Mouse (Mus musculus): Measurements from ENCODE around the gene Tmem141. TPM values are rescaled to one million over a fixed set of nuclear protein-coding genes. Genes with fewer than 3 reads are reported as not detected.

Gene Tmem141
- total and polyA plus RNA-seq, 2 experiments: 28.5 to 40.9 TPM

- Histone ChIP-seq H3K36me3 (ENCODE audit: control insufficient read depth, insufficient read depth, low read length) (no peaks in the 10 kb centered on the region), H3K27ac (replicated peaks; ENCODE audit: insufficient read depth, low read depth, low read length) (no peak overlapping the region), H3K79me2 (ENCODE audit: control insufficient read depth, insufficient read depth, low read length) (no peaks in the 10 kb centered on the region), H3K27me3 (ENCODE audit: control insufficient read depth, insufficient read depth, low read length) (peaks cover 30% of the 10 kb centered on the region), H3K9ac (ENCODE audit: low read depth, low read length) (no peak overlapping the region), H3K4me1 (ENCODE audit: control insufficient read depth, insufficient read depth, low read length) (peaks cover 11% of the 10 kb centered on the region), H3K4me3 (ENCODE audit: insufficient read depth, low read depth, low read length) (peak overlapping the region; percentile 2; the same call in 1 of the 2 replicates)
- WGBS: 16% methylated on average over 92 of the region's 92 CpGs
- TF ChIP-seq CTCF (IDR thresholded peaks at IDR 0.05; ENCODE audit: low read depth, low read length) (no peak), POLR2A (IDR thresholded peaks at IDR 0.05; ENCODE audit: extremely low read depth, insufficient read depth, low read length) (no peak)
- no peak for DNase-seq (ENCODE audit: extremely low read depth, low read depth, low spot score)
These were observed 44.6 kb downstream of the Tmem141 start for GRCm38 (mm10) chr2:25576965-25577891.

DNA sequence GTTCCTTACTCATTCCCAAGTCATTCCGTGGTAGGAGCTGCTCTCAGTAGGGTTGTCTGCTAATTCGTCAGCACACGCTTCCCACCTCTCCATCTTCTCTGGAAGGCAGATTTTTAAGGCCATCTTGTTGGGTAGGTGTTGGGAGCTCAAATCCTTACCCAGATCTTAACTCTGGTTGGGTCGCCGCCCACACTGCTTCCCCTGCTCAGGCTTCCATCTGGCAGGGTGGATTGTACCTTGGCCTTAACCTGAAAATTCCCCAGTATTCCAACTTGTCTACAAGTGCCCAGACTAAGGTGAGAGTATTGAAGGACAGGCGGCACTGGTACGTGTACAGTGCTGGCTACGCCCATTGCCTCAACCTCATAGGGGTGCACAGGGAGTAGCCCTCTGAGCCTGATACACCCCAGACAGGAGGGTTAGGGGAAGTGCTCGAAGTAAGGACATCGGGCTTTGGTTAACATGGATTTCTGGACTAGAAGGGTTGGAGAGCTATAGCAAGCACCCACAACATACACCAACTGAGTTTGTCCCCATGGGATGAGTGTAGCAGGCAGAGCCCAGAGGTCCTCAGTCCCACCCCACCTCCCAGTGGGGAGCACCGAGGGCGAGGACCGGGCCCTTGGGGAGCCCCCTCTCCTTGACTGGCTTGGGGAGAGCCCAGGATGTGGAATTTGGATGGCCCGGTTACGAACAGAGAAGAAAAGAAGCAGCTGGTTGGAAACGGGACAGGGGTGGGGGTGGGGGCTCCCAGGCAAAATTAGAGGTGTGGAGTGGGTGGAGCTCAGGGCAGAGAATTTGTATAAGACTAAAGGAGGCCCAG is 45.6 kb downstream of the Tmem141 start:
- Histone ChIP-seq H3K27me3 (ENCODE audit: control insufficient read depth, insufficient read depth, low read length) (peaks cover 30% of the 10 kb centered on the region), H3K4me3 (ENCODE audit: insufficient read depth, low read depth, low read length) (no peak overlapping the region), H3K79me2 (ENCODE audit: control insufficient read depth, insufficient read depth, low read length) (no peaks in the 10 kb centered on the region), H3K27ac (replicated peaks; ENCODE audit: insufficient read depth, low read depth, low read length) (no peak overlapping the region), H3K4me1 (ENCODE audit: control insufficient read depth, insufficient read depth, low read length) (peaks cover 9% of the 10 kb centered on the region), H3K9ac (ENCODE audit: low read depth, low read length) (no peak overlapping the region), H3K36me3 (ENCODE audit: control insufficient read depth, insufficient read depth, low read length) (no peaks in the 10 kb centered on the region)
- 89% methylated on average over 16 of the region's 16 CpGs for WGBS
- no peak for TF ChIP-seq POLR2A (IDR thresholded peaks at IDR 0.05; ENCODE audit: extremely low read depth, insufficient read depth, low read length)
- no peak for TF ChIP-seq CTCF (IDR thresholded peaks at IDR 0.05; ENCODE audit: low read depth, low read length)
- DNase-seq (ENCODE audit: extremely low read depth, low read depth, low spot score): no peak

- no peak for DNase-seq (ENCODE audit: extremely low read depth, low read depth, low spot score)
- 13% methylated on average over 21 of the region's 21 CpGs for WGBS
- TF ChIP-seq POLR2A (IDR thresholded peaks at IDR 0.05; ENCODE audit: extremely low read depth, insufficient read depth, low read length) (no peak), CTCF (IDR thresholded peaks at IDR 0.05; ENCODE audit: low read depth, low read length) (no peak)
- no peaks in the 10 kb centered on the region for H3K36me3 ChIP-seq (ENCODE audit: control insufficient read depth, insufficient read depth, low read length)
- no peak overlapping the region for H3K27ac ChIP-seq (replicated peaks; ENCODE audit: insufficient read depth, low read depth, low read length)
- peak overlapping the region; percentile 54 for H3K4me3 ChIP-seq (ENCODE audit: insufficient read depth, low read depth, low read length)
- no peaks in the 10 kb centered on the region for H3K79me2 ChIP-seq (ENCODE audit: control insufficient read depth, insufficient read depth, low read length)
- H3K4me1 ChIP-seq (ENCODE audit: control insufficient read depth, insufficient read depth, low read length): peaks cover 8% of the 10 kb centered on the region
- peaks cover 30% of the 10 kb centered on the region for H3K27me3 ChIP-seq (ENCODE audit: control insufficient read depth, insufficient read depth, low read length)
- H3K9ac ChIP-seq (ENCODE audit: low read depth, low read length): peak overlapping the region; percentile 63
These were observed 46.3 kb downstream of the Tmem141 start for GRCm38 (mm10) chr2:25575432-25576027.

DNA sequence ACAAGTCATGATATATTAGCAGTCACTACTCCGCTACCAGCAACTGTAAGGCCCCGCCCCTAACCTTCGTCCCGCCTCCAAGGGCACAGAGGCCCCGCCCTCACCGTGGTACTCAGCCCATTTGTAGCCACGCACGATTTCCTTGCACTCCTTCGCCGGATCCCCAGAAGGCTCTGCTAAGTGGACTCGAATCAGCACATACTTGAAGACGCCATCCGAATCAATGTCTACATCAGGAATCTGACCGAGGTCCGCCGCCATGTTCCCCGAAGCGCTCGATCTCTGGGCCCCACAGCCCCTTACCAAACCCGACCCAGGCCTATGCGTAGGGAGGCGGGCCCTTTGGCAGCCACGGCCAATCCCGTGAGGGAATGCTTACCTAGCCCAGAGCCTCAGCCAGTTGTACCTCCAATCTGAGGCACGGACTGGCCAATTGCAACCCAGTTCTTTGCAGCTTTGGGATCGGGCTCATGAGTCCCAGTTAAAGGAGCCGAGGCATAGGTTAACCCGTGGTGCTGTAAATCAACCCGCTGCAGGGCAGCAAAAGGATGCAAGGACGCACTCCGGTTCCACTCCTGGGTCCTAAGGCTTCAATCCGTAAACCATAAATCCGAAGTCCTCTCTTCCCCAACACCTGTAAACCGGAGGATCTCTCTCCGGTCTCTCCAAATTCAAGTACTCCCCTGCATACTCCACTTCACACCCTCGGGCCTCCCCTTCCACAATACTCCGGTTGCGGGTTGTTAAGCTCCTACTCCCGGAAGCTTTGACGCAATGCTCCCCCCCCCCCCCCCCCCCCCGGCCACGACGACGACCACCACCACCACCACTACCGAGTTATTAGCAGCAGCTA is 47.0 kb downstream of the Tmem141 start, which contains the start of the genes Mamdc4 and Phpt1:
Gene Mamdc4, minus strand, starts transcription at position 267 of the 853 bp plus-strand sequence.
Gene Phpt1, minus strand, starts transcription at position 646 of the 853 bp plus-strand sequence.
- under 1% methylated on average over 45 of the region's 45 CpGs for WGBS
- Histone ChIP-seq H3K27ac (replicated peaks; ENCODE audit: insufficient read depth, low read depth, low read length) (peak within 1 kb of the TSS; percentile 69), H3K79me2 (ENCODE audit: control insufficient read depth, insufficient read depth, low read length) (no peaks in the 10 kb centered on the region), H3K4me3 (ENCODE audit: insufficient read depth, low read depth, low read length) (peak within 1 kb of the TSS; percentile 65), H3K36me3 (ENCODE audit: control insufficient read depth, insufficient read depth, low read length) (no peaks in the 10 kb centered on the region), H3K27me3 (ENCODE audit: control insufficient read depth, insufficient read depth, low read length) (peaks cover 28% of the 10 kb centered on the region), H3K4me1 (ENCODE audit: control insufficient read depth, insufficient read depth, low read length) (peaks cover 8% of the 10 kb centered on the region), H3K9ac (ENCODE audit: low read depth, low read length) (peak within 1 kb of the TSS; percentile 70)
- TF ChIP-seq CTCF (IDR thresholded peaks at IDR 0.05; ENCODE audit: low read depth, low read length) (no peak), POLR2A (IDR thresholded peaks at IDR 0.05; ENCODE audit: extremely low read depth, insufficient read depth, low read length) (0 out of 2 replicates have a peak, but pooled peaks have one; percentile 32)
- peak; percentile 97 for DNase-seq (ENCODE audit: extremely low read depth, low read depth, low spot score)

DNA sequence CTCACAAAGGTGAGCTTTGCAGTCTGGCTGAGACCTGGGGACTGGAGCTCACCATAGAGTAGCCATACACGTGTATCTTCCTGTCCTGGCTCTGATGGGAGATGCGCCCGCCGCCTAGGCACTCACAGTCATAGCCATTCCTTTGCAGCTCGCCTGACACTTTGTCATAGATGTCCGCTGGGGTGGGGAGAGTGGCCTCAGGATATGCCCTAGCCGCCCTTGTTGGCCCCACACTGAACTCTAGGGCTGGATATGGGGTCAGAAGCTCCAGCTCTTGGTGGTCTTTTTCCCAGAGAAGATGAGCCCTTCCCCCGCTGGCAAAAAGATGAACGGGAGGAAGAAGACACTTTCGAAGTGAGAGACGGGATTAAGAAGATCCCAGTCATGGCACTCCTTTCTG is 47.7 kb downstream of the Tmem141 start:
- peak overlapping the region; percentile 65 for H3K4me3 ChIP-seq (ENCODE audit: insufficient read depth, low read depth, low read length)
- H3K9ac ChIP-seq (ENCODE audit: low read depth, low read length): peak overlapping the region; percentile 38
- H3K79me2 ChIP-seq (ENCODE audit: control insufficient read depth, insufficient read depth, low read length): no peaks in the 10 kb centered on the region
- no peaks in the 10 kb centered on the region for H3K36me3 ChIP-seq (ENCODE audit: control insufficient read depth, insufficient read depth, low read length)
- H3K4me1 ChIP-seq (ENCODE audit: control insufficient read depth, insufficient read depth, low read length): peaks cover 8% of the 10 kb centered on the region
- H3K27me3 ChIP-seq (ENCODE audit: control insufficient read depth, insufficient read depth, low read length): peaks cover 22% of the 10 kb centered on the region
- 9% methylated on average over 11 of the region's 11 CpGs for WGBS
- TF ChIP-seq CTCF (IDR thresholded peaks at IDR 0.05; ENCODE audit: low read depth, low read length): no peak
- no peak for TF ChIP-seq POLR2A (IDR thresholded peaks at IDR 0.05; ENCODE audit: extremely low read depth, insufficient read depth, low read length)
- H3K27ac ChIP-seq (replicated peaks; ENCODE audit: insufficient read depth, low read depth, low read length): no peak overlapping the region
- no peak for DNase-seq (ENCODE audit: extremely low read depth, low read depth, low spot score)
